31 mouse cellular contexts compared by ENCODE assay signal in genomic region chr2:85194566-85194965, GRCm38 (mm10). TPM values are rescaled to one million over a fixed set of nuclear protein-coding genes. Genes with fewer than 3 reads are reported as not detected.
DNase-seq lines count a peak whose midpoint lies in the region; ATAC-seq lines count a peak whose summit lies in the region.
"Had no signal": no experiment of that assay in that cellular context is flagged by ENCODE, and none has a peak within 500 bp of the region (broad histone marks: within the 10 kb centered on the region; RNA-seq: fewer than 3 reads in every experiment).

No protein-coding gene starts in this region.

- intact Hi-C loops in left cerebral cortex, postnatal 14 days (cut with DNase I), result no loop called here

- no peaks in the 10 kb centered on the region for H3K27me3 ChIP-seq in forebrain, embryonic 15.5 days
- H3K27me3 ChIP-seq: midbrain, embryonic 15.5 days; neural tube, embryonic 15.5 days had no signal

- no peak overlapping the region for H3K4me3 ChIP-seq in forebrain, embryonic 15.5 days
- H3K4me3 ChIP-seq: embryonic facial prominence, embryonic 13.5 days; heart, adult 2 months; heart, embryonic 13.5 days; limb, embryonic 10.5 days; limb, embryonic 15.5 days; midbrain, embryonic 10.5 days; midbrain, embryonic 15.5 days; neural tube, embryonic 15.5 days had no signal

- no peaks in the 10 kb centered on the region for H3K9me3 ChIP-seq in forebrain, embryonic 15.5 days
- H3K9me3 ChIP-seq: embryonic facial prominence, embryonic 13.5 days; heart, embryonic 13.5 days; limb, embryonic 10.5 days; limb, embryonic 15.5 days; midbrain, embryonic 10.5 days; midbrain, embryonic 15.5 days; neural tube, embryonic 15.5 days had no signal

- WGBS in forebrain, embryonic 15.5 days, result 63% methylated on average over 1 of the region's 1 CpGs

- no peak for ATAC-seq in forebrain, embryonic 15.5 days (replicated peaks)
- ATAC-seq: CD4-positive, CD25-positive, alpha-beta regulatory T cell, adult 4 months; forebrain, postnatal 0 days; intestine, postnatal 0 days; midbrain, embryonic 15.5 days had no signal

- peaks cover 10% of the 10 kb centered on the region; the same call in 1 of the 2 replicates for H3K4me1 ChIP-seq in forebrain, embryonic 15.5 days

- H3K4me2 ChIP-seq in forebrain, embryonic 15.5 days (replicated peaks), result no peak overlapping the region
- H3K4me2 ChIP-seq: embryonic facial prominence, embryonic 13.5 days; heart, embryonic 13.5 days; hindbrain, embryonic 14.5 days; limb, embryonic 15.5 days; midbrain, embryonic 15.5 days; neural tube, embryonic 15.5 days had no signal

- peaks cover 4% of the 10 kb centered on the region; the same call in 1 of the 2 replicates for H3K36me3 ChIP-seq in forebrain, embryonic 15.5 days
- H3K36me3 ChIP-seq: embryonic facial prominence, embryonic 13.5 days; heart, embryonic 13.5 days; limb, embryonic 10.5 days; limb, embryonic 15.5 days; midbrain, embryonic 10.5 days had no signal

- H3K9ac ChIP-seq in forebrain, embryonic 15.5 days (replicated peaks), result no peak overlapping the region
- H3K9ac ChIP-seq: embryonic facial prominence, embryonic 13.5 days; forebrain, postnatal 0 days; heart, embryonic 13.5 days; hindbrain, embryonic 14.5 days; limb, embryonic 15.5 days; liver, embryonic 14.5 days; midbrain, embryonic 15.5 days; neural tube, embryonic 15.5 days had no signal

- peak; percentile 61 for DNase-seq in layer of hippocampus, adult 9-11 months
- DNase-seq in layer of hippocampus, postnatal 36 days, result no peak
- DNase-seq in right cerebral cortex, adult 2 months (ENCODE audit: low spot score in 2 of 2), result peak; percentile 10 to 20
- no peak for DNase-seq in right cerebral cortex, postnatal 10 days (ENCODE audit: low spot score in 2 of 2)
- DNase-seq in left cerebral cortex, postnatal 14 days (ENCODE audit: low spot score in 2 of 2), result peak; percentile 27 to 43
- no peak for DNase-seq in spleen, adult 12 weeks (ENCODE audit: low spot score)
- DNase-seq: adrenal gland, postnatal 14 days; cerebellum, adult 11-12 months; cerebellum, adult 9-11 months; forebrain, postnatal 0 days; gastrocnemius, postnatal 36 days; heart, adult 2 months; heart, postnatal 10 days; kidney, adult 9 months; kidney, postnatal 10 days; lung, adult 2 months; lung, postnatal 10 days; thymus, postnatal 4 days had no signal

- no peak overlapping the region for H3K27ac ChIP-seq in forebrain, embryonic 15.5 days (replicated peaks)
- H3K27ac ChIP-seq: embryonic facial prominence, embryonic 13.5 days; heart, adult 2 months; heart, embryonic 13.5 days; hindbrain, embryonic 14.5 days; limb, embryonic 10.5 days; limb, embryonic 15.5 days; liver, embryonic 14.5 days; midbrain, embryonic 15.5 days; neural tube, embryonic 15.5 days had no signal

RNA-seq across cellular contexts. Expression of gene Lrrc55, which starts 2.4 kb away (rescaled TPM):
- total RNA-seq in layer of hippocampus, postnatal 36 days (2021), result 10 to 100 TPM; 12.5 to 14.7 TPM
- total RNA-seq in left cerebral cortex, postnatal 14 days (2021), result 10 to 100 TPM; 35.6 to 44.1 TPM
- polyA plus RNA-seq in forebrain, embryonic 15.5 days (2015; fragmentation: Nextera tagmentation; extraction: Ambion mirVana), result 10.5 and 10.9 TPM in 2 replicates
- total RNA-seq: hematopoietic stem cell, adult 5-6 weeks had no signal
- polyA plus RNA-seq: CD4-positive, CD25-positive, alpha-beta regulatory T cell, adult 4 months had no signal

RNA-seq across cellular contexts. Expression of gene Aplnr, which starts 58.5 kb away (rescaled TPM):
- 1 to 10 TPM in 1 of 2 experiments, under 1 TPM in 1; 0.91 to 1.0 TPM for total RNA-seq in layer of hippocampus, postnatal 36 days (2021)
- 10 to 100 TPM; 10.5 to 12.5 TPM for total RNA-seq in left cerebral cortex, postnatal 14 days (2021)
- 19.3 and 19.7 TPM in 2 replicates for polyA plus RNA-seq in forebrain, embryonic 15.5 days (2015; fragmentation: Nextera tagmentation; extraction: Ambion mirVana)
- total RNA-seq: hematopoietic stem cell, adult 5-6 weeks had no signal
- polyA plus RNA-seq: CD4-positive, CD25-positive, alpha-beta regulatory T cell, adult 4 months had no signal

Comparison
In these comparisons a context has a peak if more than half of its experiments do, and no peak if none do; other contexts are left out.
1. DNase-seq: peak in layer of hippocampus, adult 9-11 months (single experiment), right cerebral cortex, adult 2 months (2 of 2) and left cerebral cortex, postnatal 14 days (2 of 2); none in layer of hippocampus, postnatal 36 days (0 of 2), right cerebral cortex, postnatal 10 days (0 of 2) and spleen, adult 12 weeks (single experiment).
2. RNA of gene Aplnr, which starts 58.5 kb away (total RNA-seq): 10.5 to 12.5 TPM in left cerebral cortex, postnatal 14 days; 0.91 to 1.0 TPM in layer of hippocampus, postnatal 36 days; every median in the first group is over 4 times any median in the second.